Comparison of ENCODE assay signal across 50 mouse cellular contexts in the genomic region with DNA sequence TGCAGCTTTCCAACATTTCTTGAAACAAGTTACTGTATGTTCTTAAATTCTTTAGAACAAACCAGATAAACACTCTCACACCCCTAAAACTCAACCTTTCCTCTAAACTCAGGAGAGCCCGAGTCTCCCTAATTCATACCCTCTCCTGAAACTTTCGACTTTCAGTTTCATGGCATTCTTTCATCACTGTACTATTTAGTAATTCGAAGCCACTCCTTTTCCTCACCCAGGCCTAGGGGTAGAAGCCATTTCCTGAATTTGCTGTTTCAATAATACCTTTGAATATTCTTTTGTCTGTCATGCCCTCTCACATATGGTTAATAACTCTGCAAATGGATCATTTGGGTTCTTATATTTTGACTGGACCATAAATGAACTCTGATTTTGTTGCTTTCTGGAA. TPM values are rescaled to one million over a fixed set of nuclear protein-coding genes. Genes with fewer than 3 reads are reported as not detected.
"Had no signal": no experiment of that assay in that cellular context is flagged by ENCODE, and none has a peak within 500 bp of the region (broad histone marks: within the 10 kb centered on the region; RNA-seq: fewer than 3 reads in every experiment).

No protein-coding gene starts in this region.

- ATAC-seq: hindbrain, embryonic 16.5 days; hindbrain, postnatal 0 days; inflammation-experienced regulatory T-cells, adult 6 months; intestine, embryonic 15.5 days; intestine, embryonic 16.5 days; intestine, postnatal 0 days had no signal

- H3K27ac ChIP-seq: heart, embryonic 10.5 days; heart, embryonic 13.5 days; heart, embryonic 15.5 days; hindbrain, embryonic 10.5 days; hindbrain, embryonic 12.5 days; hindbrain, embryonic 14.5 days; hindbrain, embryonic 15.5 days; hindbrain, postnatal 0 days; intestine, embryonic 15.5 days; kidney, embryonic 15.5 days; kidney, postnatal 0 days; layer of hippocampus, adult 2 months had no signal

- H3K36me3 ChIP-seq: heart, embryonic 10.5 days; heart, embryonic 12.5 days; heart, embryonic 13.5 days; heart, embryonic 15.5 days; hindbrain, embryonic 10.5 days; hindbrain, embryonic 12.5 days; hindbrain, embryonic 15.5 days; intestine, embryonic 15.5 days; kidney, embryonic 15.5 days had no signal

- H3K9me3 ChIP-seq: heart, embryonic 10.5 days; heart, embryonic 13.5 days; heart, embryonic 15.5 days; hindbrain, embryonic 10.5 days; hindbrain, embryonic 12.5 days; hindbrain, embryonic 15.5 days; intestine, embryonic 15.5 days; kidney, embryonic 15.5 days had no signal

- H3K4me1 ChIP-seq: heart, embryonic 10.5 days; heart, embryonic 12.5 days; heart, embryonic 13.5 days; heart, embryonic 15.5 days; hindbrain, embryonic 10.5 days; hindbrain, embryonic 12.5 days; hindbrain, embryonic 15.5 days; intestine, embryonic 15.5 days; kidney, embryonic 15.5 days had no signal

- H3K27me3 ChIP-seq: heart, embryonic 12.5 days; heart, embryonic 13.5 days; heart, embryonic 15.5 days; hindbrain, embryonic 12.5 days; hindbrain, embryonic 15.5 days; intestine, embryonic 15.5 days; kidney, embryonic 15.5 days had no signal

- DNase-seq: heart, postnatal 10 days; heart, postnatal 14 days; heart, postnatal 36 days; heart, postnatal 4 days; kidney, adult 11 months; kidney, adult 18-20 months; kidney, adult 2 months; kidney, adult 8-10 months; kidney, adult 9 months; kidney, postnatal 10 days; kidney, postnatal 14 days; kidney, postnatal 25 days; kidney, postnatal 36 days; kidney, postnatal 4 days; layer of hippocampus, adult 9-11 months; layer of hippocampus, postnatal 36 days had no signal

- H3K4me3 ChIP-seq: heart, embryonic 10.5 days; heart, embryonic 12.5 days; heart, embryonic 13.5 days; heart, embryonic 15.5 days; hindbrain, embryonic 10.5 days; hindbrain, embryonic 12.5 days; hindbrain, embryonic 15.5 days; intestine, embryonic 15.5 days; kidney, embryonic 15.5 days; layer of hippocampus, adult 2 months had no signal

- H3K9ac ChIP-seq: heart, embryonic 12.5 days; heart, embryonic 13.5 days; heart, embryonic 15.5 days; hindbrain, embryonic 12.5 days; hindbrain, embryonic 14.5 days; hindbrain, embryonic 15.5 days; intestine, embryonic 15.5 days; kidney, embryonic 15.5 days had no signal

- H3K4me2 ChIP-seq: heart, embryonic 11.5 days; heart, embryonic 12.5 days; heart, embryonic 13.5 days; heart, embryonic 15.5 days; hindbrain, embryonic 12.5 days; hindbrain, embryonic 14.5 days; hindbrain, embryonic 15.5 days; intestine, embryonic 15.5 days; kidney, embryonic 15.5 days had no signal

RNA-seq across cellular contexts. Expression of gene Olfr640, which starts 1.6 kb away (rescaled TPM):
- total RNA-seq: heart, postnatal 10 days; heart, postnatal 14 days; heart, postnatal 25 days; heart, postnatal 36 days; heart, postnatal 4 days; hematopoietic stem cell, adult 5-6 weeks; hindbrain, postnatal 0 days; layer of hippocampus, adult 18-20 months; layer of hippocampus, adult 2 months; layer of hippocampus, adult 8-10 months; layer of hippocampus, postnatal 10 days; layer of hippocampus, postnatal 14 days; layer of hippocampus, postnatal 25 days; layer of hippocampus, postnatal 36 days; left cerebral cortex, adult 18-20 months had no signal
- polyA plus RNA-seq: heart, embryonic 10.5 days; heart, embryonic 11.5 days; heart, embryonic 12.5 days; heart, embryonic 13.5 days; heart, embryonic 14.5 days; heart, embryonic 15.5 days; heart, embryonic 16.5 days; heart, postnatal 0 days; hindbrain, embryonic 10.5 days; hindbrain, embryonic 11.5 days; hindbrain, embryonic 12.5 days; hindbrain, embryonic 14.5 days; hindbrain, embryonic 15.5 days; hindbrain, embryonic 16.5 days; hindbrain, postnatal 0 days; inflammation-experienced regulatory T-cells, adult 6 months; intestine, embryonic 14.5 days; intestine, embryonic 15.5 days; intestine, embryonic 16.5 days; intestine, postnatal 0 days; kidney, adult 2 months; kidney, embryonic 14.5 days; kidney, embryonic 15.5 days; kidney, embryonic 16.5 days; kidney, postnatal 0 days; large intestine, adult 2 months had no signal

RNA-seq across cellular contexts. Expression of gene Olfr641, which starts 8.3 kb away (rescaled TPM):
- total RNA-seq: heart, postnatal 10 days; heart, postnatal 14 days; heart, postnatal 25 days; heart, postnatal 36 days; heart, postnatal 4 days; hematopoietic stem cell, adult 5-6 weeks; hindbrain, postnatal 0 days; layer of hippocampus, adult 18-20 months; layer of hippocampus, adult 2 months; layer of hippocampus, adult 8-10 months; layer of hippocampus, postnatal 10 days; layer of hippocampus, postnatal 14 days; layer of hippocampus, postnatal 25 days; layer of hippocampus, postnatal 36 days; left cerebral cortex, adult 18-20 months had no signal
- polyA plus RNA-seq: heart, embryonic 10.5 days; heart, embryonic 11.5 days; heart, embryonic 12.5 days; heart, embryonic 13.5 days; heart, embryonic 14.5 days; heart, embryonic 15.5 days; heart, embryonic 16.5 days; heart, postnatal 0 days; hindbrain, embryonic 10.5 days; hindbrain, embryonic 11.5 days; hindbrain, embryonic 12.5 days; hindbrain, embryonic 14.5 days; hindbrain, embryonic 15.5 days; hindbrain, embryonic 16.5 days; hindbrain, postnatal 0 days; inflammation-experienced regulatory T-cells, adult 6 months; intestine, embryonic 14.5 days; intestine, embryonic 15.5 days; intestine, embryonic 16.5 days; intestine, postnatal 0 days; kidney, adult 2 months; kidney, embryonic 14.5 days; kidney, embryonic 15.5 days; kidney, embryonic 16.5 days; kidney, postnatal 0 days; large intestine, adult 2 months had no signal

RNA-seq across cellular contexts. Expression of gene Olfr639, which starts 9.9 kb away (rescaled TPM):
- total RNA-seq: heart, postnatal 10 days; heart, postnatal 14 days; heart, postnatal 25 days; heart, postnatal 36 days; hematopoietic stem cell, adult 5-6 weeks; hindbrain, postnatal 0 days had no signal
- polyA plus RNA-seq: heart, embryonic 10.5 days; heart, embryonic 11.5 days; heart, embryonic 13.5 days; heart, embryonic 14.5 days; heart, embryonic 15.5 days; heart, postnatal 0 days; hindbrain, embryonic 10.5 days; hindbrain, embryonic 12.5 days; inflammation-experienced regulatory T-cells, adult 6 months; intestine, embryonic 14.5 days; intestine, embryonic 15.5 days; intestine, embryonic 16.5 days; intestine, postnatal 0 days; kidney, adult 2 months; kidney, embryonic 16.5 days; large intestine, adult 2 months had no signal

RNA-seq across cellular contexts. Expression of gene Olfr642, which starts 25.5 kb away (rescaled TPM):
- total RNA-seq: heart, postnatal 10 days; heart, postnatal 14 days; heart, postnatal 25 days; heart, postnatal 36 days; heart, postnatal 4 days; hematopoietic stem cell, adult 5-6 weeks; hindbrain, postnatal 0 days; layer of hippocampus, adult 18-20 months; layer of hippocampus, adult 2 months; layer of hippocampus, adult 8-10 months; layer of hippocampus, postnatal 10 days; layer of hippocampus, postnatal 14 days; layer of hippocampus, postnatal 25 days; layer of hippocampus, postnatal 36 days; left cerebral cortex, adult 18-20 months had no signal
- polyA plus RNA-seq: heart, embryonic 10.5 days; heart, embryonic 11.5 days; heart, embryonic 12.5 days; heart, embryonic 13.5 days; heart, embryonic 14.5 days; heart, embryonic 15.5 days; heart, embryonic 16.5 days; heart, postnatal 0 days; hindbrain, embryonic 10.5 days; hindbrain, embryonic 11.5 days; hindbrain, embryonic 12.5 days; hindbrain, embryonic 14.5 days; hindbrain, embryonic 15.5 days; hindbrain, embryonic 16.5 days; hindbrain, postnatal 0 days; inflammation-experienced regulatory T-cells, adult 6 months; intestine, embryonic 14.5 days; intestine, embryonic 15.5 days; intestine, embryonic 16.5 days; intestine, postnatal 0 days; kidney, adult 2 months; kidney, embryonic 14.5 days; kidney, embryonic 15.5 days; kidney, embryonic 16.5 days; kidney, postnatal 0 days; large intestine, adult 2 months had no signal

RNA-seq across cellular contexts. Expression of gene Olfr638, which starts 28.4 kb away (rescaled TPM):
- total RNA-seq: heart, postnatal 10 days; heart, postnatal 14 days; heart, postnatal 25 days; heart, postnatal 36 days; heart, postnatal 4 days; hematopoietic stem cell, adult 5-6 weeks; hindbrain, postnatal 0 days; layer of hippocampus, adult 18-20 months; layer of hippocampus, adult 2 months; layer of hippocampus, adult 8-10 months; layer of hippocampus, postnatal 10 days; layer of hippocampus, postnatal 14 days; layer of hippocampus, postnatal 25 days; layer of hippocampus, postnatal 36 days; left cerebral cortex, adult 18-20 months had no signal
- polyA plus RNA-seq: heart, embryonic 10.5 days; heart, embryonic 11.5 days; heart, embryonic 13.5 days; heart, embryonic 14.5 days; heart, embryonic 15.5 days; heart, embryonic 16.5 days; heart, postnatal 0 days; hindbrain, embryonic 10.5 days; hindbrain, embryonic 11.5 days; hindbrain, embryonic 12.5 days; hindbrain, embryonic 14.5 days; hindbrain, embryonic 15.5 days; hindbrain, embryonic 16.5 days; hindbrain, postnatal 0 days; inflammation-experienced regulatory T-cells, adult 6 months; intestine, embryonic 14.5 days; intestine, embryonic 15.5 days; intestine, embryonic 16.5 days; intestine, postnatal 0 days; kidney, adult 2 months; kidney, embryonic 14.5 days; kidney, embryonic 15.5 days; kidney, embryonic 16.5 days; kidney, postnatal 0 days; large intestine, adult 2 months had no signal
